Mouse (Mus musculus) embryonic facial prominence, embryonic 10.5 days (tissue): Measurements from ENCODE around the gene Kirrel3. TPM values are rescaled to one million over a fixed set of nuclear protein-coding genes. Genes with fewer than 3 reads are reported as not detected.

Experiments
- DNase-seq: peaks from one replicate; pipeline ENCODE4 v3.0.0-alpha.2; 2017; ENCODE audit warnings: low spot score
- H3K27ac ChIP-seq: fragments of 300-500 bp; sonication (generic); replicated peaks from 2 replicates; pipeline ENCODE4 v1.5.1; 2016; ENCODE audit warnings: mild to moderate bottlenecking
- H3K27me3 ChIP-seq: fragments of 300-500 bp; sonication (generic); replicated peaks from 2 replicates; pipeline ENCODE4 v1.6.1; 2016; ENCODE audit warnings: low read depth, mild to moderate bottlenecking; ENCODE audit not compliant: poor library complexity, severe bottlenecking
- H3K36me3 ChIP-seq: fragments of 300-500 bp; sonication (generic); replicated peaks from 2 replicates; pipeline ENCODE4 v1.6.1; 2016; ENCODE audit warnings: mild to moderate bottlenecking, moderate library complexity
- H3K4me1 ChIP-seq: fragments of 300-500 bp; sonication (generic); 2 replicates; pipeline ENCODE4 v1.6.1; 2016
- H3K4me3 ChIP-seq: fragments of 300-500 bp; sonication (generic); 2 replicates; pipeline ENCODE4 v1.5.1; 2016; ENCODE audit warnings: mild to moderate bottlenecking, moderate library complexity
- H3K9me3 ChIP-seq: fragments of 300-500 bp; sonication (generic); 2 replicates; pipeline ENCODE4 v1.6.1; 2016; ENCODE audit warnings: mild to moderate bottlenecking
- WGBS: fragments of 180-500 bp; shearing (Covaris S2); methylation state at CpG from one replicate; pipeline ENCODE4 v1.1.7; 2016; 5-methylcytosine and 5-hydroxymethylcytosine counted together
- polyA plus RNA-seq: library from polyadenylated mRNA; unstranded; fragments of >200 nt; fragmentation: Nextera tagmentation; extraction: Ambion mirVana; gene quantifications from 2 replicates; pipeline ENCODE4 v1.2.1, GENCODE M21; 2016

Gene Kirrel3
- polyA plus RNA-seq, 1 experiment from 2014 or later: 2.3 TPM

DNA sequence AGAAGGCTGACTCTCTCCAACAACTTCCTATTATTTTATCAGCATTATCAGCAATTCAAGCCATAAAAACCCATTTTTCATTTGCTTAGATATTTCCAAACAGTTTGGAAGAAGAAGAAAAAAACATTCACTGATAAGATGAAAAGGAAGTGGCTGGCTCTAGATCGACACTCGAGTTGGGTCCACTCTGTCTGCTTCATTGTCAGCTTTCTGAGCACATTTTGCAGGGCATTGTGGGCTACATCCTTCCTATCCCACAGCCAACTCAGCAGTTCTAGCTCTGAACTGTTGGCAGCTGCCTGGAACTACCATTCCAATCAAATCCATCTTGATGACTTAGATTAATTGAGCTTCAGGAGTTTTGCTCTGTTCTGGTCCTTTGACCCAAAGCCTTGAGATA lies 40.0 kb downstream of the Kirrel3 start:
- Histone ChIP-seq H3K9me3 (no peaks in the 10 kb centered on the region), H3K4me1 (no peaks in the 10 kb centered on the region), H3K4me3 (no peak overlapping the region), H3K27ac (no peak overlapping the region), H3K27me3 (no peaks in the 10 kb centered on the region), H3K36me3 (no peaks in the 10 kb centered on the region)
- WGBS: 78% methylated on average over 2 of the region's 2 CpGs
- DNase-seq: no peak

DNA sequence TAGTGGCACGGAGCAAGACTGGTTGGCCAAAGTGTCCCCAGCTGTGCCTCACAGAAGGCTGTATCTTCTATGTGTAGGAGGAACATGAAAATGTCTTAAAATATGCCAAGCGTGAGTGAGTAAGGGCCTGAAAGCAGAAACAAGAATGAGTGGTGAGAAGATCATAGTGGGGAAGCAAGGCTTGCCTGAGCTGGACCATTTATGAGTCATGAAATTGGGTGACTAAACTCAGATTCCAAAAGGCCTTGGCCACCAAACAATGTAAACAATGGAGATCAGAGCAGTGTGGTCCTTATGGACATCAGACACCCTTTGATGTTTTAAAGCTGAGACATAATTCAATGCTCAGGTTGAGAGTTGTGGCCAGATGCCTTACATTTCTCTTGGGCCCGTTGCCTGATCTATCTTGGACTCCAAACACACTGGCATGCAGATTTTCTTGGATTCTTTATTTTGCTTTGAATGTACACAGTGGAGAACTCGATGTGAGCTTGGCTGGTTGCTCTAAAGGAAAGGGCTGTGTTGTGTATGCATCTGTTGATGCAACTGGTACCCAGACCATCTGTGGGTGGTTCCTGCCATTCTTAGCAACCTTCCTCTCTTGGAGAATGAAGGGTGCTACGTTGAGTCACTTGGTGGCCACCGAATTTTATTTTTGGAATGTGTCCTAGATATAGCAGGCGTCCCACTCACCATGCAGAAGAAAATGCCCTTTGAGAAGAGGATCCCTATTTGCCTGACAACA lies 53.1 kb downstream of the Kirrel3 start:
- no peaks in the 10 kb centered on the region for H3K36me3 ChIP-seq
- 83% methylated on average over 7 of the region's 7 CpGs for WGBS
- H3K4me3 ChIP-seq: no peak overlapping the region
- H3K27ac ChIP-seq: no peak overlapping the region
- DNase-seq: no peak
- H3K27me3 ChIP-seq: no peaks in the 10 kb centered on the region
- no peaks in the 10 kb centered on the region for H3K9me3 ChIP-seq
- H3K4me1 ChIP-seq: no peaks in the 10 kb centered on the region

- Histone ChIP-seq H3K27ac (no peak overlapping the region), H3K27me3 (no peaks in the 10 kb centered on the region), H3K36me3 (no peaks in the 10 kb centered on the region), H3K9me3 (no peaks in the 10 kb centered on the region), H3K4me1 (no peaks in the 10 kb centered on the region), H3K4me3 (no peak overlapping the region)
- 81% methylated on average over 2 of the region's 2 CpGs for WGBS
- DNase-seq: no peak
Measured at GRCm38 (mm10) chr9:34541908-34542307, 56.2 kb downstream of the Kirrel3 start.

DNA sequence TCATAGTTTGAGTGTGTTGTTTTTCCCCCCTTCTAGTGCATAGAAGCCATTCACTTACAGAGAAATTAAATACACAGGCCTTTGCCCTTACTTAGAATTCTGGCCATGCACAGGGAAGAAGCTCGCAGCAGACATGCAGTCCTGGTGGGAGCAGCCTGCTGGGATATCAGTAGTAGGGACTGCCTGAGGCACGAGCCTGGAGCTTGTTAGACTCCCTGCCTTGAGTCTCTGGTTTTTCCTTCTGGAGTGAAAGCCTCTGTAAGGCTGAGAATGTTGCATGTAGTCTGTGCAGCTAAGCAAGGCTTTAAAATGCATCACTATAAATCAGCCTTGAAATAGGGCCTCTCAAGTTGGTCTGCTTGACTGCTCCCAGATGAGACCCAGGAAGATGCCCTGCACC lies 70.0 kb downstream of the Kirrel3 start:
- 0 out of 2 replicates have a peak, but pooled peaks cover 6% of the 10 kb centered on the region for H3K27me3 ChIP-seq
- no peak overlapping the region for H3K4me3 ChIP-seq
- 34% methylated on average over 2 of the region's 2 CpGs for WGBS
- no peak for DNase-seq
- H3K27ac ChIP-seq: no peak overlapping the region
- H3K36me3 ChIP-seq: no peaks in the 10 kb centered on the region
- H3K9me3 ChIP-seq: no peaks in the 10 kb centered on the region
- peaks cover 19% of the 10 kb centered on the region for H3K4me1 ChIP-seq

GRCm38 (mm10) chr9:34557846-34558245 lies 72.2 kb downstream of the Kirrel3 start:
- 36% methylated on average over 5 of the region's 5 CpGs for WGBS
- Histone ChIP-seq H3K9me3 (no peaks in the 10 kb centered on the region), H3K27me3 (0 out of 2 replicates have a peak, but pooled peaks cover 6% of the 10 kb centered on the region), H3K4me3 (no peak overlapping the region), H3K4me1 (peaks cover 19% of the 10 kb centered on the region), H3K27ac (peak overlapping the region; percentile 75), H3K36me3 (no peaks in the 10 kb centered on the region)
- DNase-seq: peak; percentile 51

DNA sequence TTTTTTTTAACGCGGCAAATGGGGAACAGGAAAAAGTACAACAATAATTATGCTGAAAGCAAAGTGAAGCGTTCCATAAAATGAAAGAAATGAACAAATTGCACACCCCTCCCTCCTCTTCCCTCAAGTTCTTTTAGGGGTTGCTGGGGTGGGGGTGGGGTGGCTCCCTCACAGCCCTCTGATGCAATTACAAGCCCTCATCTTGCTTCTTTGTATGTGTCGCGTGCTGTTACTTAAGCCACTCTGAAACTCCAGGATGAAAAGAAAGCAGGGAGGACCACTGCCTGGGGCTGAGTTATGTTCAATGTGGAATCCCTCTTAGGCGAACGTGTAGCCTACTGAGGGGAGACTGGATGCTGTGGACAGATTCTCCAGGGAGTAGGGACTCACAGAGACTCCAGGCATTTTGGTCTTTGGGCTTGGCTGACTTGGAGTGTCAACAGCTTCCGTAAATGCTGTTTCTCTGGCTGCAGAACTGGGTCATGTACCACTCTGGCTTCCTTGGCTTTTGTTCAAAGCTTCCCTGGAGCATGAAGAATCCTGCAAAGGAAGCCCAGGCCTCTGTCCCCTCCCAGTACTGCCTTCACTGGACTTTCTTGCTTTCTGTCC lies 72.7 kb downstream of the Kirrel3 start:
- 37% methylated on average over 8 of the region's 8 CpGs for WGBS
- Histone ChIP-seq H3K27ac (peak overlapping the region; percentile 71), H3K4me3 (no peak overlapping the region), H3K4me1 (peaks cover 19% of the 10 kb centered on the region), H3K9me3 (no peaks in the 10 kb centered on the region), H3K27me3 (0 out of 2 replicates have a peak, but pooled peaks cover 6% of the 10 kb centered on the region), H3K36me3 (no peaks in the 10 kb centered on the region)
- DNase-seq: peak; percentile 41

GRCm38 (mm10) chr9:34559102-34559501 lies 73.4 kb downstream of the Kirrel3 start:
- H3K27me3 ChIP-seq: 0 out of 2 replicates have a peak, but pooled peaks cover 6% of the 10 kb centered on the region
- peak overlapping the region; percentile 71; the same call in 1 of the 2 replicates for H3K27ac ChIP-seq
- peaks cover 19% of the 10 kb centered on the region for H3K4me1 ChIP-seq
- WGBS: 91% methylated on average over 9 of the region's 9 CpGs
- H3K9me3 ChIP-seq: no peaks in the 10 kb centered on the region
- no peak overlapping the region for H3K4me3 ChIP-seq
- no peak for DNase-seq
- H3K36me3 ChIP-seq: no peaks in the 10 kb centered on the region

DNA sequence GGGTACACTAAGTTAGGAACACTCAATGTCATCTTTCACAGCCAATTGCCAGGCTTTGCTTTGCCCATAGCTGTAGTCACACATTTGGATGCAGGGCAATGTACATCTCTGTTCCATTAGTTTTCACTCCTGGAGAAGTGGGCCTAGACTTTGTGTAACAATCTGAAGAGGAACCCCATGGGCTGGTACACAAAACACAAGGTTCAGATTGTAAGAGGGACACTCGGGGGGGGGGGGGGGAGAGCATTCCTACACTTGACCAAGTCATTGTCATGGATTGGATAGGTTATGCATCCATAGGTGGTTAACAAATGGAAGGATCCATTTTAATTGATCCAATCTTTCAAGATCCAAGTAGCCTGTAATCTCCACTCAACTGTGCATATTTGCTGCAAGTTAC lies 75.6 kb downstream of the Kirrel3 start:
- WGBS: 74% methylated on average over 1 of the region's 1 CpGs

DNA sequence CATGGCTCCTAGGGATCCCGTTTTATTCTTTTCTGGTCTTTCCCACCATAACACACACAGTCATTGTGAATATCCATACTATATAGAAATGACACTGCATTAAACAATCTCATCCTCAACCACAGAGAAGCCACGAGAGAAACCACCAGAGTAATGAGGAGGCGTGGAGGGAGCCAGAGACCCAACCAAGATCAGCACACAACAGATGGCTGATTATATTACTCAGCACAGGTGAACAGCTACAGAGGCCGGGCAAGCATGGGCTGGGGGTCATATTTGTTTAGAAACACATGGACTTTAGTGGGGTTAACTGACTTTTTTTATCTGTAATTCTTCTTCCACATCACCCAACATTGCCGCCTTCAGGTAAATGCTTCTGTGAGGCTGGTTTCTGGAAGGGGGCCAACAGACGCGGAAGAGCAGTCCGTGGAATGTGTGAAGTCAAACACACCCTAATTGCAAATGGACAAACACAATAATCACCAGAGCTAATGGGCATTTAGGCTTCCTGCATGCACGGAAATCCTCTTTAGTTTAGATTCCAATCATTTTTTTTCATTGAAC lies 76.8 kb downstream of the Kirrel3 start:
- Histone ChIP-seq H3K27ac (no peak overlapping the region), H3K27me3 (no peaks in the 10 kb centered on the region), H3K4me3 (no peak overlapping the region), H3K36me3 (no peaks in the 10 kb centered on the region), H3K4me1 (peaks cover 17% of the 10 kb centered on the region), H3K9me3 (no peaks in the 10 kb centered on the region)
- WGBS: 84% methylated on average over 9 of the region's 9 CpGs
- no peak for DNase-seq

More for the DNA sequence above, 75.6 kb downstream of the Kirrel3 start:
- DNase-seq: no peak
- Histone ChIP-seq H3K4me3 (no peak overlapping the region), H3K9me3 (no peaks in the 10 kb centered on the region), H3K4me1 (peaks cover 19% of the 10 kb centered on the region), H3K27ac (no peak overlapping the region), H3K27me3 (0 out of 2 replicates have a peak, but pooled peaks cover 4% of the 10 kb centered on the region), H3K36me3 (no peaks in the 10 kb centered on the region)

- WGBS: 82% methylated on average over 4 of the region's 4 CpGs
- no peak overlapping the region for H3K4me3 ChIP-seq
- H3K4me1 ChIP-seq: no peaks in the 10 kb centered on the region
- H3K27ac ChIP-seq: no peak overlapping the region
- no peak for DNase-seq
- no peaks in the 10 kb centered on the region for H3K27me3 ChIP-seq
- no peaks in the 10 kb centered on the region for H3K36me3 ChIP-seq
- H3K9me3 ChIP-seq: no peaks in the 10 kb centered on the region
Measured at GRCm38 (mm10) chr9:34573906-34574305, 88.2 kb downstream of the Kirrel3 start.

GRCm38 (mm10) chr9:34574611-34575010 lies 88.9 kb downstream of the Kirrel3 start:
- Histone ChIP-seq H3K36me3 (no peaks in the 10 kb centered on the region), H3K27me3 (no peaks in the 10 kb centered on the region), H3K9me3 (no peaks in the 10 kb centered on the region), H3K27ac (no peak overlapping the region), H3K4me1 (no peaks in the 10 kb centered on the region), H3K4me3 (no peak overlapping the region)
- DNase-seq: no peak
- 89% methylated on average over 6 of the region's 6 CpGs for WGBS

- Histone ChIP-seq H3K4me1 (no peaks in the 10 kb centered on the region), H3K27ac (no peak overlapping the region), H3K4me3 (no peak overlapping the region), H3K27me3 (no peaks in the 10 kb centered on the region), H3K36me3 (no peaks in the 10 kb centered on the region), H3K9me3 (no peaks in the 10 kb centered on the region)
- no peak for DNase-seq
- 90% methylated on average over 6 of the region's 6 CpGs for WGBS
Measured at GRCm38 (mm10) chr9:34579174-34579573, 93.5 kb downstream of the Kirrel3 start.

DNA sequence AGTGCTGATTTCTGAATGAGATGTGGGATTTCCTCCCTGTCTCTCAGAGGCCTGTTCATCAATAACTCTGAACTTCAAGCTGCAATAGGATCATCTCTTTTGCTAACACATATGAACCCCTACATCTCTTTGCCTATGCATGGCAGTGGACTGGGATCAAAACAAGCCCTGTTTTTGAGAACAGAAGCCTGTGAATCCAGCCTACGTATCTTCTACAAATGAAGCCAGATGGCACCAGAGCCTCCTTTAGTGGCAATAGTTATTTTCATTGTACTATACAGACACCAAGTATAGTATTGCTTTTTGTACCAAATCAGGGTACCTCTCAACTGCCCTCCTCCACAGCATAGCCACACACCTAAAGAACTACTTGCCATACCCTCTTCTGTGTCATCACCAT lies 94.4 kb downstream of the Kirrel3 start:
- Histone ChIP-seq H3K4me1 (no peaks in the 10 kb centered on the region), H3K36me3 (no peaks in the 10 kb centered on the region), H3K27me3 (no peaks in the 10 kb centered on the region), H3K4me3 (no peak overlapping the region), H3K27ac (no peak overlapping the region), H3K9me3 (no peaks in the 10 kb centered on the region)
- WGBS: 82% methylated on average over 1 of the region's 1 CpGs
- DNase-seq: no peak
